Mouse (Mus musculus) liver, embryonic 12.5 days (tissue): Measurements from ENCODE around the gene Rhox13. TPM values are rescaled to one million over a fixed set of nuclear protein-coding genes. Genes with fewer than 3 reads are reported as not detected.

Experiments
- ATAC-seq: fragments of 200-750 bp; cut with Nextera tagmentation; 2 replicates; pipeline ENCODE4 v1.8.0; 2017; ENCODE audit warnings: moderate number of reproducible peaks, mild to moderate bottlenecking, moderate library complexity
- H3K27ac ChIP-seq: fragments of 300-500 bp; sonication (generic); 2 replicates; pipeline ENCODE4 v1.5.1; 2016; ENCODE audit warnings: mild to moderate bottlenecking
- H3K27me3 ChIP-seq: fragments of 300-500 bp; sonication (generic); replicated peaks from 2 replicates; pipeline ENCODE4 v1.6.1; 2016; ENCODE audit warnings: mild to moderate bottlenecking, moderate library complexity
- H3K36me3 ChIP-seq: fragments of 300-500 bp; sonication (generic); 2 replicates; pipeline ENCODE4 v1.6.1; 2016; ENCODE audit warnings: mild to moderate bottlenecking, moderate library complexity
- H3K4me1 ChIP-seq: fragments of 300-500 bp; sonication (generic); 2 replicates; pipeline ENCODE4 v1.6.1; 2016
- H3K4me2 ChIP-seq: fragments of 300-500 bp; sonication (generic); 2 replicates; pipeline ENCODE4 v1.6.1; 2016; ENCODE audit warnings: mild to moderate bottlenecking, moderate library complexity
- H3K4me3 ChIP-seq: fragments of 300-500 bp; sonication (generic); 2 replicates; pipeline ENCODE4 v1.5.1; 2016; ENCODE audit warnings: mild to moderate bottlenecking, moderate library complexity
- H3K9ac ChIP-seq: fragments of 300-500 bp; sonication (generic); 2 replicates; pipeline ENCODE4 v1.6.1; 2016; ENCODE audit warnings: mild to moderate bottlenecking, moderate library complexity
- H3K9me3 ChIP-seq: fragments of 300-500 bp; sonication (generic); replicated peaks from 2 replicates; pipeline ENCODE4 v1.6.1; 2016; ENCODE audit warnings: mild to moderate bottlenecking, moderate library complexity
- WGBS: fragments of 180-500 bp; shearing (Covaris S2); methylation state at CpG from one replicate; pipeline ENCODE4 v1.1.7; 2016; ENCODE audit not compliant: insufficient replicate concordance; 5-methylcytosine and 5-hydroxymethylcytosine counted together
- polyA plus RNA-seq: library from polyadenylated mRNA; unstranded; fragments of >200 nt; fragmentation: Nextera tagmentation; extraction: Ambion mirVana; gene quantifications from 2 replicates; pipeline ENCODE4 v1.2.1, GENCODE M21; 2016

Gene Rhox13
- polyA plus RNA-seq = not detected in 2 replicates

DNA sequence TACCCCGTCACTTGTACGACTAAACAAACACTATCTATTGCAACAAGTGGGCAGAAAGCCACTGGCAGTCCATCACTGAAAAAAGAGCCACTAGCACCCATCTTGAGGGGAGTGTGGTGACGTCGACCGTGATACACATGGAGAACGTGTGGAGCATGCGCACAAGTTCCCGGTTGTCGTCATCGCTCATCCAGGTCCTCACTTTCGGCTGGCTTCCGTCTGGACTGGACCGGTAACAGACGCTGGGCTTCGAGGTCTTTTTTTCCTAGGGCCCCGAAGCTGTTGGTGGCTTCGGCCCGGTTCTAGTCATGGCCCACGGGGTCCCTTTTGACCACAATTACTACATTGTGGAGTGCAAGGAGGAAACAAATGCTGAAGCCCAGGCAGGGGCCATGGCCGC lies at the start of gene Rhox13:
TSS of gene Rhox13 (plus strand) at position 238 of the 400 bp plus-strand sequence.
- Histone ChIP-seq H3K27ac (no peak within 1 kb of the TSS), H3K36me3 (no peaks in the 10 kb centered on the region), H3K4me2 (no peak within 1 kb of the TSS), H3K9ac (no peak within 1 kb of the TSS), H3K4me3 (no peak within 1 kb of the TSS), H3K9me3 (peaks cover 4% of the 10 kb centered on the region; the same call in 1 of the 2 replicates), H3K27me3 (no peaks in the 10 kb centered on the region), H3K4me1 (no peaks in the 10 kb centered on the region)
- ATAC-seq = no peak
- 85% methylated on average over 20 of the region's 20 CpGs for WGBS

GRCm38 (mm10) chrX:38084226-38084625 lies 36.8 kb upstream of the Rhox13 start:
- no peaks in the 10 kb centered on the region for H3K4me1 ChIP-seq
- H3K27me3 ChIP-seq = no peaks in the 10 kb centered on the region
- 10% methylated on average over 12 of the region's 12 CpGs for WGBS
- no peak overlapping the region for H3K4me2 ChIP-seq
- no peak overlapping the region for H3K27ac ChIP-seq
- no peak overlapping the region for H3K9ac ChIP-seq
- ATAC-seq = no peak
- H3K36me3 ChIP-seq = no peaks in the 10 kb centered on the region
- no peaks in the 10 kb centered on the region for H3K9me3 ChIP-seq
- no peak overlapping the region for H3K4me3 ChIP-seq

GRCm38 (mm10) chrX:38085041-38085440 lies 36.0 kb upstream of the Rhox13 start, which contains the start of gene Rhox11:
TSS of gene Rhox11 (minus strand) at chrX:38085141.
- no peak within 1 kb of the TSS for H3K9ac ChIP-seq
- H3K36me3 ChIP-seq = no peaks in the 10 kb centered on the region
- H3K4me3 ChIP-seq = no peak within 1 kb of the TSS
- no peak within 1 kb of the TSS for H3K27ac ChIP-seq
- 68% methylated on average over 9 of the region's 9 CpGs for WGBS
- no peak for ATAC-seq
- H3K9me3 ChIP-seq = no peaks in the 10 kb centered on the region
- H3K4me2 ChIP-seq = no peak within 1 kb of the TSS
- H3K27me3 ChIP-seq = no peaks in the 10 kb centered on the region
- H3K4me1 ChIP-seq = no peaks in the 10 kb centered on the region

DNA sequence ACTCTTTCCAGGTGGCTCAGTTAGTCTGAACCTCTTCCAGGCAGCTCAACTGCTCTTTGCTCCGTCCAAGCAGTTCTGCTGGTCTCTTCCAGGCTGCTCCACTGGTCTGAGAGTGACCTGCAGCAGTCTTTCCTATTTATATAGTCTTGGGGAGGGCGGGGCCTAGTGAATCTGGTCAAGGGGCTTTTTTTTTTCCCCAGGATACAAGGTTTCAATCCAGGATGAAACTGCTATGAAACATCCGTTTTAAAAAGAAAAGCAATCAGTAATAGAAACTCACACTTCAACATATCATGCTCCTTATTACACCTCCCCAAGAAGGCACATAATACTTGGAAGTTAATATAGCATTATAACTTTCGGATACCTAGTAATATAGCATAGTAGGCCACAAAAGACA lies 10.2 kb upstream of the Rhox13 start, which contains the start of gene Rhox12:
TSS of gene Rhox12 (minus strand) at position 101 of the 400 bp plus-strand sequence.
- H3K36me3 ChIP-seq = no peaks in the 10 kb centered on the region
- H3K27ac ChIP-seq = no peak within 1 kb of the TSS
- ATAC-seq = no peak
- no peaks in the 10 kb centered on the region for H3K9me3 ChIP-seq
- no peak within 1 kb of the TSS for H3K9ac ChIP-seq
- 50% methylated on average over 4 of the region's 4 CpGs for WGBS
- H3K27me3 ChIP-seq = no peaks in the 10 kb centered on the region
- no peaks in the 10 kb centered on the region for H3K4me1 ChIP-seq
- no peak within 1 kb of the TSS for H3K4me2 ChIP-seq
- H3K4me3 ChIP-seq = no peak within 1 kb of the TSS

DNA sequence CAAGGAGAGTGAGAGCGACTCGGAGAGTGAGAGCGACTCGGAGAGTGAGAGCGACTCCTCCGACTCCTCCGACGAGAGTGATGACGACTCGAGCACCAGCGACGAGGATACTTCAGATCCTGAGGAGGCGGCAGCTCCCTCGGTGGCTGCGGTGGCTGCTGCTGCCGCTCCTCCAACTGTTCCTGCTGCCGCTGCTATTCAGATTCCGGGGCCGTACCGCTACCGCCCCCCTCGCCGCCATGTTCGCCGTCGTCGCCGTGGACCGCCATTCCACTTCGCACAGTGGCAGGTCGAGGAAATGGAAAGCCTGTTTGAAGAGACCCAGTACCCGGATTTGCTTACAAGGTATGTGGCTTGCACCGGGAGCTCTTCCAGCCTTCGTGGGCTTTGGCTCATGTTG lies 459 bp downstream of the Rhox13 start:
- Histone ChIP-seq H3K4me2 (no peak overlapping the region), H3K27ac (no peak overlapping the region), H3K4me1 (no peaks in the 10 kb centered on the region), H3K27me3 (no peaks in the 10 kb centered on the region), H3K9me3 (peaks cover 4% of the 10 kb centered on the region; the same call in 1 of the 2 replicates), H3K4me3 (no peak overlapping the region), H3K36me3 (no peaks in the 10 kb centered on the region), H3K9ac (no peak overlapping the region)
- 71% methylated on average over 33 of the region's 34 CpGs for WGBS
- no peak for ATAC-seq

GRCm38 (mm10) chrX:38159097-38159496 lies 38.1 kb downstream of the Rhox13 start:
- H3K4me3 ChIP-seq = no peak overlapping the region
- no peak for ATAC-seq
- no peaks in the 10 kb centered on the region for H3K27me3 ChIP-seq
- no peak overlapping the region for H3K4me2 ChIP-seq
- H3K4me1 ChIP-seq = no peaks in the 10 kb centered on the region
- WGBS = 48% methylated on average over 1 of the region's 1 CpGs
- H3K9ac ChIP-seq = no peak overlapping the region
- no peak overlapping the region for H3K27ac ChIP-seq
- H3K9me3 ChIP-seq = no peaks in the 10 kb centered on the region
- no peaks in the 10 kb centered on the region for H3K36me3 ChIP-seq

- H3K9me3 ChIP-seq = no peaks in the 10 kb centered on the region
- 62% methylated on average over 3 of the region's 3 CpGs for WGBS
- H3K27ac ChIP-seq = no peak overlapping the region
- ATAC-seq = no peak
- no peaks in the 10 kb centered on the region for H3K4me1 ChIP-seq
- no peak overlapping the region for H3K4me2 ChIP-seq
- H3K9ac ChIP-seq = no peak overlapping the region
- H3K27me3 ChIP-seq = no peaks in the 10 kb centered on the region
- no peak overlapping the region for H3K4me3 ChIP-seq
- H3K36me3 ChIP-seq = no peaks in the 10 kb centered on the region
Measured at GRCm38 (mm10) chrX:38165315-38165714, 44.3 kb downstream of the Rhox13 start.

GRCm38 (mm10) chrX:38166064-38166463 lies 45.0 kb downstream of the Rhox13 start:
- H3K4me1 ChIP-seq = no peaks in the 10 kb centered on the region
- 60% methylated on average over 9 of the region's 9 CpGs for WGBS
- no peaks in the 10 kb centered on the region for H3K36me3 ChIP-seq
- no peak overlapping the region for H3K4me3 ChIP-seq
- no peak overlapping the region for H3K4me2 ChIP-seq
- H3K9ac ChIP-seq = no peak overlapping the region
- no peak overlapping the region for H3K27ac ChIP-seq
- H3K9me3 ChIP-seq = no peaks in the 10 kb centered on the region
- H3K27me3 ChIP-seq = no peaks in the 10 kb centered on the region
- ATAC-seq = no peak

- WGBS = 66% methylated on average over 4 of the region's 4 CpGs
- Histone ChIP-seq H3K9me3 (no peaks in the 10 kb centered on the region), H3K9ac (no peak overlapping the region), H3K27ac (no peak overlapping the region), H3K27me3 (no peaks in the 10 kb centered on the region), H3K4me1 (no peaks in the 10 kb centered on the region), H3K4me3 (no peak overlapping the region), H3K36me3 (no peaks in the 10 kb centered on the region), H3K4me2 (no peak overlapping the region)
- no peak for ATAC-seq
Measured at GRCm38 (mm10) chrX:38166592-38166991, 45.6 kb downstream of the Rhox13 start.

Other genes starting within 250 kb of the Rhox13 start
- gene Rhox8, start 242.3 kb upstream of the Rhox13 start, polyA plus RNA-seq = not detected in 2 replicates
- gene Rhox7b, start 224.0 kb upstream of the Rhox13 start, polyA plus RNA-seq = not detected in 2 replicates
- gene Rhox9, start 219.4 kb upstream of the Rhox13 start, polyA plus RNA-seq = not detected in 2 replicates
- gene Btg1-ps1, start 102.4 kb upstream of the Rhox13 start, polyA plus RNA-seq = not detected in 2 replicates
- not detected in 2 replicates for gene Btg1-ps2, start 78.1 kb upstream of the Rhox13 start, polyA plus RNA-seq
- not detected in 2 replicates for gene Rhox10, start 54.7 kb upstream of the Rhox13 start, polyA plus RNA-seq
- not detected in 2 replicates for gene Rhox11, start 36.1 kb upstream of the Rhox13 start, polyA plus RNA-seq
- not detected in 2 replicates for gene Rhox12, start 10.3 kb upstream of the Rhox13 start, polyA plus RNA-seq
- gene Zbtb33, start 68.6 kb downstream of the Rhox13 start, polyA plus RNA-seq = 1.7 and 2.2 TPM in 2 replicates
- gene Tmem255a, start 131.2 kb downstream of the Rhox13 start, polyA plus RNA-seq = 4.3 and 4.9 TPM in 2 replicates
- gene Atp1b4, start 195.0 kb downstream of the Rhox13 start, polyA plus RNA-seq = not detected in 2 replicates